Mouse (Mus musculus): Measurements from ENCODE around the gene Gp1ba. TPM values are rescaled to one million over a fixed set of nuclear protein-coding genes. Genes with fewer than 3 reads are reported as not detected.
A peak's percentile ranks its signal among the peaks of the same experiment; 100 is the strongest.

Gene Gp1ba
- total RNA-seq, 1 experiment from 2014 or later, result not detected

GRCm38 (mm10) chr11:70670483-70670882 is 31.6 kb downstream of the Gp1ba start:
- DNase-seq, result no peak

- no peak for DNase-seq
These were observed 32.6 kb downstream of the Gp1ba start for GRCm38 (mm10) chr11:70671333-70672047.

DNA sequence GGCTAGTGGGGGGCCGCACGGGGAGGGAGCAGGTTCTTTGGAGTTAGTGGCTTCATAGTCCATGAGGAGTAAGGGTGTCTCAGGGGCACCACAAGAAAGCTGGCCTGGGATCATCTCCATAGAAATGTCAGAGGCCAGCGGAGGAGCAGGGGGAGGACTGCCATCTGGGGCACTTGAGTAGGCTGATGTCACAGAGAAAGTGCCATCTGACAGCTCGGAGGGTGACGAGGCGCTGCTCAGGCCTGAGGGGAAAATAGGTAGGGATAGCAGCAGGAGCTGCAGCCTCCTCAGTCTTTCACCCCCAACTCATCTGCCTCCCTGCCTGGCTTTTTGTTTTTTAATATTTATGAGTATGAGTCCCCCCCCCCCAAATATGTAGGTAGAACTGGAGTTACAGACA is 35.1 kb downstream of the Gp1ba start:
- DNase-seq, result no peak

- no peak for DNase-seq
These were observed 35.6 kb downstream of the Gp1ba start for GRCm38 (mm10) chr11:70674501-70674900.

GRCm38 (mm10) chr11:70678092-70678491 is 39.2 kb downstream of the Gp1ba start:
- no peak for DNase-seq

DNA sequence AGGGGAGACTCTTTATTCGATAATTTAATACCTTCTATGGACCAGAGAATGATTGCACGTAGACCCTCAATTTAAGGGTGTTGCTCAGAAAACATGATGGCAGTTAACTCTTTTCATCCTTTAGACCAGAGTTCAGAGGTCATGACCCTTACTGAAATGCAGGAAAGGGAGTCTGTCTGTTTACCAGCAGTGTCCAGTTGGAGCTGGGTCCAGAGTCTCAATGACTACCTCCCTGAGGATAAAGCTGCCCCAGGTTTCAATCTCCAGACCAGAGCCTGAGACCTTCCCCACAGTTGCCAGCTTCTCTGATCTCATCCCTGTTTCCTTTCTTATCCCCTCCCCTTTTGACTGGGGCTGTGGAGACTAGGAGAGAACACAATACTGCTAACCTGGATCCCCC is 39.7 kb downstream of the Gp1ba start:
- no peak for DNase-seq

GRCm38 (mm10) chr11:70679361-70679760 is 40.4 kb downstream of the Gp1ba start:
- DNase-seq, result no peak

GRCm38 (mm10) chr11:70679894-70680293 is 41.0 kb downstream of the Gp1ba start:
- no peak for DNase-seq

GRCm38 (mm10) chr11:70681170-70681569 is 42.2 kb downstream of the Gp1ba start:
- DNase-seq, result no peak

GRCm38 (mm10) chr11:70681897-70682581 is 43.1 kb downstream of the Gp1ba start:
- DNase-seq, result no peak

DNA sequence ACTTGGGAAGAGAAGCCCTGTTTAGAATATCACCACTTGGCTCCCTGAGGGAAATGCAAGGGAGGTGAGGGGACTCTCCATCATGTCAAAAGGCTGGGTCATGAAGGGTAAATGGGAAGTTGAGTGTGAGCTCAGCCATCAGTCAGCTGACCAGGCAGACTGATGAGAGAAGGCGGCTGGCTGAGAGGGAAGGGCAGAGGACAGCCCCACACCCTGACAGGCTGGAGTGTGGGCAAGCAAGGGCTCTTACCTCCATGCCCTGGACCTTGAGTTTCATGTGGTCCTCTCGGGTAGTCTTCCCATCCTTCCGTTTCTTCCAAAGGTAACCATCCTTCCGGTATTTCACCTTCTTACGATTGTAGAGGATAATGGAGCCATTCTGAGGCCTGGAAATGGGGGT is 44.7 kb downstream of the Gp1ba start:
- DNase-seq, result no peak

DNA sequence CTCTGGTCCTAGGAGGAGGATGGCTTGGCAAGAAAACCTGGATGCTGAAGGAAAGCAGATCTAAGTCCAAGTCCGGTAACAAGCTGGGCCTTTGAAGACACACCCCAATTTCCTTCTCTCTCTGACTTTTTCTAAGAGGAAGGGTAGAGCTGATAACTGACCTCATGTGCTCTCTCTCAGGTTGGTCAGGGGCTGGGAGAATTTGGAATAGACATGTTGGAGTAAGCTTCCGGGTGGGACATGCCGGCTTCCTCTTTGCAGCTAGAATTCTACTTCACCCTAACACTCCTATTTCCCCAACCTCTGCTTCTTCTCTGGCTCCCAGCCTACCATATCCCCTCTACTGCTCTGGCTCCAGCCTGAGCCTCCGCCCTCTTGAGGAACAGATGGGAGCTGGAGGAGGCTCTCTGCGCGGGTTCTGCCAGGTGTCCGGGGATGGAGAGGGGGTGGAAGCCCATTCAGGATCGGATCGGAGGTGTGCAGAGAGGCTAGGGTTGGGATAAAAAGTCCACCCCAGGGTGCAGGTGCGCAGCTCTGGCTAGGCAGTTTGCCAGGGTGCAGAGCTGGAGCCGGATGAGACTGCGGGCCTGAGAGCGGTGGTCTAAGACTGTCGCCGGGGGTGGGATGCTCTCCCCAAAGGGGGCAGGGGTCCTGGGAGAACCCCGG is 48.1 kb downstream of the Gp1ba start:
- no peak for DNase-seq

DNA sequence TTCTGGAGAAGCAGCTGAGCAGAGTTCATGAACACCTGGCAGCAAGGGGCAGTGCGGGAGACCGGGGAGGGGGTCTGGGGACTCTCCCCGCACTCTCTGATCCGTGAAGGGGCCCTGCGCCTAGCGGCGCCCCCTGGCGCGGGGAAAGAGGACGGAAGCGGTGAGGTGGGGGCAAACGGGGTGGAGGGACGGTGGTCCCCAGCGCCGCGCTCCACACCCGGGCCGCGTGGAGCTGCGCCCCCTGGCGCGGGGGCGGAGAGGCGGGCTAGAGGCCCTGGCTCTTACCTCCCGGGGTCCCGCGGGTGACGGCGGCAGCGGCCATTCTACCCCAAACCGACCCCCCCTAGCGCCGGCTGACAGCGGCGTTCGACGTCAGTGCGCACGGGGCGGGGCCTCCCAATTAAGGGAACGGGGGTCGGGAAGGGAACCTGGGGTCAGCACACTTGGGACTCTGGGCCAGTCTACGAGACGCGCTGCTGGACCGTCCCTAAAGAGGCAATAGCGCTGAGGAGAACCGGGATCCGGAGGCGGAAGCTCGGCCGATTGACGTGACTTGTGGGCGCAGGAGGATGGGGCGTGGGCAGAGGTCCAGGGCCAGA is 48.8 kb downstream of the Gp1ba start, which contains the start of gene Camta2:
Camta2 (minus strand) TSS at position 505 of the 599 bp plus-strand sequence.
- DNase-seq, result peak; percentile 92

GRCm38 (mm10) chr11:70688372-70688771 is 49.5 kb downstream of the Gp1ba start:
- DNase-seq, result no peak

GRCm38 (mm10) chr11:70689578-70689977 is 50.7 kb downstream of the Gp1ba start:
- no peak for DNase-seq

Other genes starting within 250 kb of the Gp1ba start
- 23.3 and 26.7 TPM in 2 replicates for gene Pelp1, start 229.1 kb upstream of the Gp1ba start, total RNA-seq (2021)
- 17.1 and 29.9 TPM in 2 replicates for gene Arrb2, start 206.5 kb upstream of the Gp1ba start, total RNA-seq (2021)
- 23.0 and 25.4 TPM in 2 replicates for gene Med11, start 187.2 kb upstream of the Gp1ba start, total RNA-seq (2021)
- gene Zmynd15, start 179.7 kb upstream of the Gp1ba start, total RNA-seq (2021), result 1.5 and 1.8 TPM in 2 replicates
- 5.5 and 7.1 TPM in 2 replicates for gene Cxcl16, start 179.1 kb upstream of the Gp1ba start, total RNA-seq (2021)
- not detected in 2 replicates for gene Tm4sf5, start 133.9 kb upstream of the Gp1ba start, total RNA-seq (2021)
- gene Vmo1, start 124.5 kb upstream of the Gp1ba start, total RNA-seq (2021), result not detected in 2 replicates
- 1.2 TPM in 1 of 2 replicates, not detected in the other for gene Gltpd2, start 119.9 kb upstream of the Gp1ba start, total RNA-seq (2021)
- 254 and 270 TPM in 2 replicates for gene Psmb6, start 113.8 kb upstream of the Gp1ba start, total RNA-seq (2021)
- not detected in 2 replicates for gene Gm40193, start 106.2 kb upstream of the Gp1ba start, total RNA-seq (2021)
- gene Pld2, start 99.1 kb upstream of the Gp1ba start, total RNA-seq (2021), result 8.7 and 14.5 TPM in 2 replicates
- gene Mink1, start 76.2 kb upstream of the Gp1ba start, total RNA-seq (2021), result 45.7 and 58.9 TPM in 2 replicates
- not detected in 2 replicates for gene 4930544D05Rik, start 23.3 kb upstream of the Gp1ba start, total RNA-seq (2021)
- gene Chrne, start 19.9 kb upstream of the Gp1ba start, total RNA-seq (2021), result not detected in 2 replicates
- 92.7 and 106 TPM in 2 replicates for gene Rnf167, start 8.1 kb downstream of the Gp1ba start, total RNA-seq (2021)
- gene Slc25a11, start 8.4 kb downstream of the Gp1ba start, total RNA-seq (2021), result 122 and 146 TPM in 2 replicates
- 922 and 959 TPM in 2 replicates for gene Pfn1, start 15.5 kb downstream of the Gp1ba start, total RNA-seq (2021)
- gene Eno3, start 18.1 kb downstream of the Gp1ba start, total RNA-seq (2021), result 17.9 and 28.3 TPM in 2 replicates
- gene Spag7, start 30.3 kb downstream of the Gp1ba start, total RNA-seq (2021), result 88.3 and 97.4 TPM in 2 replicates
- gene Camta2, start 49.0 kb downstream of the Gp1ba start, total RNA-seq (2021), result 50.2 and 51.3 TPM in 2 replicates
- 9.1 and 12.2 TPM in 2 replicates for gene Inca1, start 61.0 kb downstream of the Gp1ba start, total RNA-seq (2021)
- gene Kif1c, start 61.4 kb downstream of the Gp1ba start, total RNA-seq (2021), result 173 and 182 TPM in 2 replicates
- gene Zfp3, start 125.1 kb downstream of the Gp1ba start, total RNA-seq (2021), result 10.8 and 13.4 TPM in 2 replicates
- gene Scimp, start 173.5 kb downstream of the Gp1ba start, total RNA-seq (2021), result 0.79 and 0.90 TPM in 2 replicates
- gene Rabep1, start 205.7 kb downstream of the Gp1ba start, total RNA-seq (2021), result 166 and 181 TPM in 2 replicates